Mouse (Mus musculus) lung, adult 18-20 months (tissue): ENCODE data around the gene Zfp68.
"Not testable (repeated sequence)": the region's sequence is repeated elsewhere in the genome, so short reads cannot be mapped to it uniquely, and the experiment has no call there.

Experiments
- DNase-seq, 2 experiments: peaks; one replicate each; pipeline ENCODE4 v3.0.0; 2022; ENCODE audit warnings: mixed read lengths in 2 of 2

Gene Zfp68

GRCm38 (mm10) chr5:138619211-138620128 is at the start of gene Zfp68:
TSS of gene Zfp68 (minus strand) at chr5:138619761.
- peak; percentile 95 to 97 for DNase-seq

GRCm38 (mm10) chr5:138658922-138659321 is 39.4 kb upstream of the Zfp68 start:
- DNase-seq: peak; percentile 11 to 26

GRCm38 (mm10) chr5:138657854-138658253 is 38.3 kb upstream of the Zfp68 start:
- peak; percentile 22 to 53 for DNase-seq

GRCm38 (mm10) chr5:138657407-138657806 is 37.8 kb upstream of the Zfp68 start:
- DNase-seq: no peak

- peak; percentile 5 to 11 for DNase-seq
These were observed 37.1 kb upstream of the Zfp68 start for GRCm38 (mm10) chr5:138656477-138657156.

- DNase-seq: no peak
These were observed 33.4 kb upstream of the Zfp68 start for GRCm38 (mm10) chr5:138652911-138653310.

GRCm38 (mm10) chr5:138641761-138642160 is 22.2 kb upstream of the Zfp68 start:
- DNase-seq: no peak

- DNase-seq: no peak
These were observed 21.5 kb upstream of the Zfp68 start for GRCm38 (mm10) chr5:138641081-138641480.

- no peak for DNase-seq
These were observed 16.9 kb upstream of the Zfp68 start for GRCm38 (mm10) chr5:138636486-138636885.

- DNase-seq: no peak
These were observed 3.9 kb upstream of the Zfp68 start for GRCm38 (mm10) chr5:138623478-138623875.

- peak; percentile 95 to 97 for DNase-seq
These were observed 3.3 kb upstream of the Zfp68 start, which contains the start of gene A430033K04Rik for GRCm38 (mm10) chr5:138622645-138623477. TSS of gene A430033K04Rik (plus strand) at chr5:138622859.

GRCm38 (mm10) chr5:138620836-138621235 is 1.3 kb upstream of the Zfp68 start:
- DNase-seq: peak; percentile 27 to 53

GRCm38 (mm10) chr5:138618353-138618752 is 1.2 kb downstream of the Zfp68 start:
- no peak for DNase-seq

GRCm38 (mm10) chr5:138587396-138587795 is 32.2 kb downstream of the Zfp68 start:
- DNase-seq: no peak

- DNase-seq: peak in 1 of 2 experiments; percentile 5
These were observed 47.9 kb downstream of the Zfp68 start for GRCm38 (mm10) chr5:138571623-138572022.

- DNase-seq: not testable (repeated sequence)
These were observed 54.9 kb downstream of the Zfp68 start, which contains the start of gene 1700123K08Rik for GRCm38 (mm10) chr5:138564612-138565011. TSS of gene 1700123K08Rik (minus strand) at chr5:138564712.
